Mouse (Mus musculus) midbrain, postnatal 0 days (tissue): ENCODE data around the gene Tnks1bp1. TPM values are rescaled to one million over a fixed set of nuclear protein-coding genes. Genes with fewer than 3 reads are reported as not detected.

Source experiments
- ATAC-seq: fragments of 200-750 bp; cut with Nextera tagmentation; 2 replicates; pipeline ENCODE4 v1.8.0; 2017; ENCODE audit warnings: moderate number of reproducible peaks, mild to moderate bottlenecking, moderate TSS enrichment, moderate library complexity; ENCODE audit not compliant: low FRiP score
- DNase-seq: peaks from one replicate; pipeline ENCODE4 v3.0.0-alpha.2; 2015; ENCODE audit warnings: low spot score
- H3K27ac ChIP-seq: fragments of 300-500 bp; sonication (generic); 2 replicates; pipeline ENCODE4 v1.5.1; 2014; ENCODE audit warnings: low read depth, mild to moderate bottlenecking, low read length, mixed read lengths
- H3K27me3 ChIP-seq: fragments of 300-500 bp; sonication (generic); 2 replicates; pipeline ENCODE4 v1.6.1; 2014; ENCODE audit warnings: low read length, control low read depth, mixed read lengths; ENCODE audit not compliant: insufficient read depth
- H3K36me3 ChIP-seq: fragments of 300-500 bp; sonication (generic); 2 replicates; pipeline ENCODE4 v1.6.1; 2014; ENCODE audit warnings: low read length, control low read depth, mixed read lengths; ENCODE audit not compliant: insufficient read depth
- H3K4me1 ChIP-seq: fragments of 300-500 bp; sonication (generic); 2 replicates; pipeline ENCODE4 v1.6.1; 2014; ENCODE audit warnings: mild to moderate bottlenecking, control low read depth, antibody characterized with exemption, low read length, mixed read lengths; ENCODE audit not compliant: insufficient read depth
- H3K4me2 ChIP-seq: fragments of 300-500 bp; sonication (generic); 2 replicates; pipeline ENCODE4 v1.6.1; 2014; ENCODE audit warnings: low read depth, mild to moderate bottlenecking, low read length, mixed read lengths; ENCODE audit not compliant: poor library complexity, severe bottlenecking
- H3K4me3 ChIP-seq: fragments of 300-500 bp; sonication (generic); 2 replicates; pipeline ENCODE4 v1.5.1; 2014; ENCODE audit warnings: low read depth, mild to moderate bottlenecking, low read length, moderate library complexity
- H3K9ac ChIP-seq: fragments of 300-500 bp; sonication (generic); replicated peaks from 2 replicates; pipeline ENCODE4 v1.6.1; 2014; ENCODE audit warnings: mild to moderate bottlenecking, low read length, moderate library complexity, mixed read lengths; ENCODE audit not compliant: poor library complexity, severe bottlenecking
- H3K9me3 ChIP-seq: fragments of 300-500 bp; sonication (generic); 2 replicates; pipeline ENCODE4 v1.6.1; 2016; ENCODE audit warnings: low read length, control low read depth
- CTCF ChIP-seq: IDR thresholded peaks from 2 replicates; pipeline ENCODE4 v1.5.1; 2016; ENCODE audit warnings: antibody characterized with exemption, mild to moderate bottlenecking
- WGBS: fragments of 180-500 bp; shearing (Covaris S2); extraction: QIAGEN DNeasy Blood & Tissue Kit; methylation state at CpG from one replicate; pipeline ENCODE4 v1.1.7; 2014; 5-methylcytosine and 5-hydroxymethylcytosine counted together
- polyA plus RNA-seq: library from polyadenylated mRNA; unstranded; fragments of >200 nt; fragmentation: Nextera tagmentation; extraction: Ambion mirVana; gene quantifications from 2 replicates; pipeline ENCODE4 v1.2.1, GENCODE M21; 2015
- total RNA-seq: library from RNA; depleted of rRNA; stranded (reverse); fragments of >200 nt; gene quantifications from 2 replicates; pipeline ENCODE4 v1.2.3, GENCODE M21; 2014; rRNA removed

Tnks1bp1 gene
- 86.8 and 102 TPM in 2 replicates for total RNA-seq
- 18.0 and 18.8 TPM in 2 replicates for polyA plus RNA-seq

GRCm38 (mm10) chr2:85047596-85048167 is at the start of gene Tnks1bp1:
Gene Tnks1bp1, plus strand, starts transcription at chr2:85048022.
- ATAC-seq, result peak; percentile 88
- Histone ChIP-seq H3K9ac (peak within 1 kb of the TSS; percentile 79), H3K4me2 (peak within 1 kb of the TSS; percentile 72), H3K27me3 (no peaks in the 10 kb centered on the region), H3K9me3 (no peaks in the 10 kb centered on the region), H3K36me3 (peaks cover 48% of the 10 kb centered on the region), H3K4me3 (peak within 1 kb of the TSS; percentile 72), H3K27ac (peak within 1 kb of the TSS; percentile 86), H3K4me1 (peaks cover 11% of the 10 kb centered on the region; the same call in 1 of the 2 replicates)
- TF ChIP-seq CTCF, result no peak
- peak; percentile 94 for DNase-seq
- WGBS, result under 1% methylated on average over 41 of the region's 42 CpGs

- no peaks in the 10 kb centered on the region for H3K4me1 ChIP-seq
- H3K4me2 ChIP-seq, result no peak overlapping the region
- H3K27ac ChIP-seq, result no peak overlapping the region
- no peaks in the 10 kb centered on the region for H3K27me3 ChIP-seq
- ATAC-seq (no peak), DNase-seq (no peak)
- no peak overlapping the region for H3K9ac ChIP-seq
- H3K9me3 ChIP-seq, result no peaks in the 10 kb centered on the region
- H3K36me3 ChIP-seq, result no peaks in the 10 kb centered on the region
- 86% methylated on average over 3 of the region's 3 CpGs for WGBS
- no peak for TF ChIP-seq CTCF
- H3K4me3 ChIP-seq, result no peak overlapping the region
Observed at GRCm38 (mm10) chr2:84999486-85000181, 48.2 kb upstream of the Tnks1bp1 start.

- no peak overlapping the region for H3K4me2 ChIP-seq
- H3K9me3 ChIP-seq, result no peaks in the 10 kb centered on the region
- DNase-seq, result no peak
- ATAC-seq, result no peak
- H3K9ac ChIP-seq, result no peak overlapping the region
- no peaks in the 10 kb centered on the region for H3K4me1 ChIP-seq
- H3K36me3 ChIP-seq, result no peaks in the 10 kb centered on the region
- H3K27ac ChIP-seq, result no peak overlapping the region
- 66% methylated on average over 13 of the region's 13 CpGs for WGBS
- no peak for TF ChIP-seq CTCF
- H3K4me3 ChIP-seq, result no peak overlapping the region
- no peaks in the 10 kb centered on the region for H3K27me3 ChIP-seq
Observed at GRCm38 (mm10) chr2:85001497-85001896, 46.3 kb upstream of the Tnks1bp1 start.

GRCm38 (mm10) chr2:85002575-85002974 is 45.2 kb upstream of the Tnks1bp1 start:
- TF ChIP-seq CTCF, result no peak
- no peak overlapping the region for H3K4me3 ChIP-seq
- H3K27ac ChIP-seq, result no peak overlapping the region
- DNase-seq (no peak), ATAC-seq (no peak)
- no peak overlapping the region for H3K9ac ChIP-seq
- H3K27me3 ChIP-seq, result no peaks in the 10 kb centered on the region
- no peaks in the 10 kb centered on the region for H3K4me1 ChIP-seq
- H3K36me3 ChIP-seq, result no peaks in the 10 kb centered on the region
- no peaks in the 10 kb centered on the region for H3K9me3 ChIP-seq
- WGBS, result 90% methylated on average over 8 of the region's 8 CpGs
- H3K4me2 ChIP-seq, result no peak overlapping the region

- Histone ChIP-seq H3K4me2 (no peak overlapping the region), H3K4me1 (no peaks in the 10 kb centered on the region), H3K9me3 (no peaks in the 10 kb centered on the region), H3K27me3 (no peaks in the 10 kb centered on the region), H3K4me3 (no peak overlapping the region), H3K9ac (no peak overlapping the region), H3K36me3 (no peaks in the 10 kb centered on the region), H3K27ac (no peak overlapping the region)
- DNase-seq (no peak), ATAC-seq (no peak)
- 87% methylated on average over 4 of the region's 4 CpGs for WGBS
- no peak for TF ChIP-seq CTCF
Observed at GRCm38 (mm10) chr2:85004341-85004740, 43.5 kb upstream of the Tnks1bp1 start.

- no peak for TF ChIP-seq CTCF
- no peak overlapping the region for H3K9ac ChIP-seq
- ATAC-seq, result no peak
- H3K27me3 ChIP-seq, result no peaks in the 10 kb centered on the region
- no peaks in the 10 kb centered on the region for H3K4me1 ChIP-seq
- DNase-seq, result no peak
- WGBS, result 85% methylated on average over 7 of the region's 7 CpGs
- no peaks in the 10 kb centered on the region for H3K9me3 ChIP-seq
- H3K36me3 ChIP-seq, result no peaks in the 10 kb centered on the region
- H3K27ac ChIP-seq, result no peak overlapping the region
- H3K4me3 ChIP-seq, result no peak overlapping the region
- H3K4me2 ChIP-seq, result no peak overlapping the region
Observed at GRCm38 (mm10) chr2:85006600-85006999, 41.2 kb upstream of the Tnks1bp1 start.
